Comparison of ENCODE assay signal across 15 mouse cellular contexts in genomic region chr19:44455356-44455755, GRCm38 (mm10). TPM values are rescaled to one million over a fixed set of nuclear protein-coding genes. Genes with fewer than 3 reads are reported as not detected.
"Had no signal": no experiment of that assay in that cellular context is flagged by ENCODE, and none has a peak within 500 bp of the region (broad histone marks: within the 10 kb centered on the region; RNA-seq: fewer than 3 reads in every experiment).

No protein-coding gene starts in this region.

- H3K9me3 ChIP-seq: limb, embryonic 12.5 days; neural tube, embryonic 15.5 days had no signal

- H3K27ac ChIP-seq: layer of hippocampus, adult 2 months; limb, embryonic 12.5 days; liver, embryonic 14.5 days; neural tube, embryonic 15.5 days; stomach, postnatal 0 days had no signal

- H3K4me2 ChIP-seq: limb, embryonic 12.5 days; neural tube, embryonic 15.5 days had no signal

- ATAC-seq: intestine, embryonic 16.5 days had no signal

- H3K9ac ChIP-seq: limb, embryonic 12.5 days; liver, embryonic 14.5 days; neural tube, embryonic 15.5 days had no signal

- H3K4me3 ChIP-seq: layer of hippocampus, adult 2 months; limb, embryonic 12.5 days; myocyte; neural tube, embryonic 15.5 days had no signal

- H3K4me1 ChIP-seq: neural tube, embryonic 15.5 days had no signal

- DNase-seq: liver; lung, adult 2 months; lung, postnatal 36 days; midbrain, embryonic 14.5 days; thymus, postnatal 4 days had no signal

- H3K27me3 ChIP-seq: limb, embryonic 12.5 days; neural tube, embryonic 15.5 days had no signal

- H3K36me3 ChIP-seq: limb, embryonic 12.5 days; neural tube, embryonic 15.5 days had no signal

RNA-seq across cellular contexts. Expression of gene Wnt8b, which starts 37.9 kb away (rescaled TPM):
- total RNA-seq: left cerebral cortex, postnatal 36 days; megakaryocyte progenitor cell, adult 5-6 weeks had no signal
- polyA plus RNA-seq: intestine, embryonic 16.5 days; limb, embryonic 12.5 days; liver, embryonic 14.5 days; lung, adult 2 months; lung, postnatal 0 days; myocyte; stomach, postnatal 0 days had no signal
